Mouse (Mus musculus) MEL (cell line): ENCODE data around the gene Zfp653. TPM values are rescaled to one million over a fixed set of nuclear protein-coding genes. Genes with fewer than 3 reads are reported as not detected.
A peak's percentile ranks its signal among the peaks of the same experiment; 100 is the strongest.

Source experiments
- DNase-seq: peaks from one replicate; pipeline ENCODE4 v3.0.0; 2011; ENCODE audit warnings: low read depth, low spot score
- H3K27ac ChIP-seq: 2 replicates; pipeline ENCODE4 v1.5.1; 2012; ENCODE audit warnings: low read depth, mild to moderate bottlenecking, control low read depth, low read length, moderate library complexity; ENCODE audit not compliant: control insufficient read depth
- H3K27me3 ChIP-seq, 2 experiments: fragments of 150-350 bp in 1 of 2; sonication (generic) in 1 of 2; 2 replicates each; pipeline ENCODE4 v1.6.1; 2012; ENCODE audit warnings: low read length in 2 of 2, mild to moderate bottlenecking in 2 of 2, improper control_type of control experiment in 1 of 2, moderate library complexity in 1 of 2; ENCODE audit not compliant: insufficient read depth in 2 of 2, control insufficient read depth in 1 of 2
- H3K36me3 ChIP-seq, 2 experiments: 2 replicates each; pipeline ENCODE4 v1.6.1; 2012 to 2014; ENCODE audit warnings: low read length in 2 of 2, improper control_type of control experiment in 1 of 2, inconsistent platforms in 1 of 2, mild to moderate bottlenecking in 1 of 2; ENCODE audit not compliant: insufficient read depth in 2 of 2, control insufficient read depth in 1 of 2
- H3K4me1 ChIP-seq, 2 experiments: fragments of 150-350 bp in 1 of 2; sonication (generic) in 1 of 2; 2 replicates each; pipeline ENCODE4 v1.6.1; 2012; ENCODE audit warnings: low read length in 2 of 2, improper control_type of control experiment in 1 of 2, mild to moderate bottlenecking in 1 of 2; ENCODE audit not compliant: insufficient read depth in 2 of 2, control insufficient read depth in 1 of 2
- H3K4me3 ChIP-seq, 2 experiments: fragments of 150-350 bp in 1 of 2; sonication (generic) in 1 of 2; 2 replicates each; pipeline ENCODE4 v1.5.1; 2012; ENCODE audit warnings: low read depth in 2 of 2, low read length in 2 of 2, mild to moderate bottlenecking in 2 of 2, moderate library complexity in 2 of 2, control low read depth in 1 of 2, improper control_type of control experiment in 1 of 2; ENCODE audit not compliant: control insufficient read depth in 1 of 2, insufficient read depth in 1 of 2
- H3K79me2 ChIP-seq: 2 replicates; pipeline ENCODE4 v1.6.1; 2012; ENCODE audit warnings: mild to moderate bottlenecking, low read length, moderate library complexity; ENCODE audit not compliant: control insufficient read depth, poor library complexity, insufficient read depth
- H3K9ac ChIP-seq: 2 replicates; pipeline ENCODE4 v1.6.1; 2012; ENCODE audit warnings: low read depth, mild to moderate bottlenecking, control low read depth, low read length, moderate library complexity; ENCODE audit not compliant: control insufficient read depth, poor library complexity, severe bottlenecking
- H3K9me3 ChIP-seq: fragments of 150-350 bp; sonication (generic); replicated peaks from 2 replicates; pipeline ENCODE4 v1.6.1; 2012; ENCODE audit warnings: mild to moderate bottlenecking, low read length, improper control_type of control experiment, moderate library complexity; ENCODE audit not compliant: insufficient read depth
- CHD2 ChIP-seq: IDR thresholded peaks from 2 replicates; pipeline ENCODE4 v1.6.1; 2011; ENCODE audit warnings: low read length, improper control_type of control experiment
- ELF1 ChIP-seq: IDR thresholded peaks from 2 replicates; pipeline ENCODE4 v1.6.1; 2014; ENCODE audit warnings: low read depth, mild to moderate bottlenecking, inconsistent platforms, low read length, improper control_type of control experiment, moderate library complexity
- HCFC1 ChIP-seq: IDR thresholded peaks from 2 replicates; pipeline ENCODE4 v1.6.1; 2012; ENCODE audit warnings: low read depth, mild to moderate bottlenecking, inconsistent platforms, low read length, improper control_type of control experiment, moderate library complexity
- JUND ChIP-seq: IDR thresholded peaks from 2 replicates; pipeline ENCODE4 v1.6.1; 2011; ENCODE audit warnings: low read depth, mild to moderate bottlenecking, improper control_type of control experiment, low read length
- MAZ ChIP-seq: IDR thresholded peaks from 2 replicates; pipeline ENCODE4 v1.6.1; 2012; ENCODE audit warnings: low read depth, mild to moderate bottlenecking, inconsistent platforms, low read length, improper control_type of control experiment
- MEF2A ChIP-seq: IDR thresholded peaks from 2 replicates; pipeline ENCODE4 v1.6.1; 2014; ENCODE audit warnings: low read depth, mild to moderate bottlenecking, inconsistent platforms, low read length, improper control_type of control experiment; ENCODE audit not compliant: poor library complexity, insufficient replicate concordance, severe bottlenecking; ENCODE audit errors: extremely low read depth
- POLR2AphosphoS2 ChIP-seq: IDR thresholded peaks from 2 replicates; pipeline ENCODE4 v1.6.1; 2011; ENCODE audit warnings: low read length, improper control_type of control experiment
- RAD21 ChIP-seq: IDR thresholded peaks from 2 replicates; pipeline ENCODE4 v1.6.1; 2011; ENCODE audit warnings: mild to moderate bottlenecking, low read depth, low read length, improper control_type of control experiment
- RCOR1 ChIP-seq: IDR thresholded peaks from 2 replicates; pipeline ENCODE4 v1.6.1; 2012; ENCODE audit warnings: low read depth, mild to moderate bottlenecking, inconsistent platforms, low read length, improper control_type of control experiment
- SIN3A ChIP-seq: IDR thresholded peaks from 2 replicates; pipeline ENCODE4 v1.6.1; 2012; ENCODE audit warnings: low read length, improper control_type of control experiment, inconsistent platforms
- SMC3 ChIP-seq: IDR thresholded peaks from 2 replicates; pipeline ENCODE4 v1.6.1; 2011; ENCODE audit warnings: low read depth, low read length, improper control_type of control experiment
- TAL1 ChIP-seq: IDR thresholded peaks from 2 replicates; pipeline ENCODE4 v1.6.1; 2012; ENCODE audit warnings: mild to moderate bottlenecking, inconsistent platforms, low read length, moderate library complexity, mixed read lengths
- TBP ChIP-seq: IDR thresholded peaks from 2 replicates; pipeline ENCODE4 v1.8.0; 2011; ENCODE audit warnings: low read depth, low read length, improper control_type of control experiment
- USF2 ChIP-seq, 2 experiments: IDR thresholded peaks; 2 replicates each; pipeline ENCODE4 v1.6.1; 2011 to 2012; ENCODE audit warnings: improper control_type of control experiment in 2 of 2, low read length in 2 of 2, borderline replicate concordance in 1 of 2, inconsistent platforms in 1 of 2, low read depth in 1 of 2, mild to moderate bottlenecking in 1 of 2; ENCODE audit not compliant: insufficient read depth in 1 of 2
- ZKSCAN1 ChIP-seq: IDR thresholded peaks from 2 replicates; pipeline ENCODE4 v1.6.1; 2012; ENCODE audit warnings: low read depth, mild to moderate bottlenecking, inconsistent platforms, low read length, improper control_type of control experiment, moderate library complexity
- ZMIZ1 ChIP-seq: IDR thresholded peaks from 2 replicates; pipeline ENCODE4 v1.6.1; 2012; ENCODE audit warnings: low read depth, mild to moderate bottlenecking, inconsistent platforms, low read length, improper control_type of control experiment, moderate library complexity
- ZNF384 ChIP-seq: IDR thresholded peaks from 2 replicates; pipeline ENCODE4 v1.6.1; 2012; ENCODE audit warnings: low read depth, mild to moderate bottlenecking, inconsistent platforms, low read length, improper control_type of control experiment
- polyA plus RNA-seq, 2 experiments: library from polyadenylated mRNA; stranded (reverse) in 1 of 2; unstranded in 1 of 2; fragments of >175 nt in 1 of 2; fragments of >200 nt in 1 of 2; gene quantifications; 2 replicates each; pipeline versions ENCODE4 v1.2.1 to v1.2.4; 2012; ENCODE audit warnings: low replicate concordance in 2 of 2, low read depth in 1 of 2; ENCODE audit not compliant: insufficient read length in 2 of 2, insufficient read depth in 1 of 2, missing spikeins in 1 of 2
- total RNA-seq: library from RNA; depleted of rRNA; stranded (reverse); fragments of 300-350 nt; gene quantifications from 2 replicates; pipeline ENCODE4 v1.2.3, GENCODE M21; 2012

Gene Zfp653
- total and polyA plus RNA-seq, 3 experiments, result 19.2 to 40.4 TPM; not detected in 1

- TF ChIP-seq ELF1 (no peak), MAZ (no peak), TBP (no peak), MEF2A (no peak), POLR2AphosphoS2 (peak; percentile 73), ZKSCAN1 (peak; percentile 56; the same call in 1 of the 2 replicates), SMC3 (peak; percentile 22; the same call in 1 of the 2 replicates), ZMIZ1 (no peak)
- Histone ChIP-seq H3K9ac (no peak overlapping the region), H3K36me3 (peaks cover 0 to 2% of the 10 kb centered on the region in 2 experiments; a peak in 1 of 4 replicates), H3K79me2 (no peaks in the 10 kb centered on the region), H3K4me1 (no peaks in the 10 kb centered on the region), H3K27me3 (no peaks in the 10 kb centered on the region), H3K9me3 (no peaks in the 10 kb centered on the region), H3K27ac (no peak overlapping the region), H3K4me3 (no peak overlapping the region)
- DNase-seq, result no peak
Measured at GRCm38 (mm10) chr9:22054411-22055076, 16.6 kb downstream of the Zfp653 start.

GRCm38 (mm10) chr9:22053657-22054056 is 17.5 kb downstream of the Zfp653 start:
- TF ChIP-seq USF2 (IDR thresholded peaks at IDR 0.05; ENCODE audit: borderline replicate concordance in 1 of 2, insufficient read depth in 1 of 2, low read depth in 1 of 2, low read length in 2 of 2) (no peak), JUND (no peak), RAD21 (no peak), MEF2A (no peak), ZMIZ1 (no peak), TAL1 (no peak), CHD2 (no peak), POLR2AphosphoS2 (no peak), ZNF384 (no peak), HCFC1 (no peak), SIN3A (peak; percentile 54; the same call in 1 of the 2 replicates), SMC3 (peak; percentile 12; the same call in 1 of the 2 replicates), RCOR1 (no peak)
- Histone ChIP-seq H3K9me3 (no peaks in the 10 kb centered on the region), H3K36me3 (peaks cover 0 to 2% of the 10 kb centered on the region in 2 experiments; a peak in 1 of 4 replicates), H3K4me1 (no peaks in the 10 kb centered on the region), H3K9ac (no peak overlapping the region), H3K27me3 (no peaks in the 10 kb centered on the region), H3K79me2 (no peaks in the 10 kb centered on the region), H3K27ac (no peak overlapping the region), H3K4me3 (no peak overlapping the region)
- no peak for DNase-seq
